Mouse (Mus musculus): ENCODE measurements around the gene Notch4.

Gene Notch4

GRCm38 (mm10) chr17:34597566-34598095, 33.6 kb downstream of the Notch4 start, which contains the start of gene Ager:
Gene Ager (plus strand): TSS chr17:34597862.
- peak; percentile 64 for DNase-seq

- DNase-seq: no peak
Observed at GRCm38 (mm10) chr17:34599891-34600290, 35.8 kb downstream of the Notch4 start.

- DNase-seq: no peak
Observed at GRCm38 (mm10) chr17:34601796-34602195, 37.7 kb downstream of the Notch4 start.

- peak; percentile 100 for DNase-seq
Observed at GRCm38 (mm10) chr17:34603375-34604060, 39.5 kb downstream of the Notch4 start, which contains the start of gene Rnf5. Gene Rnf5 (minus strand): TSS chr17:34603690.

- peak; percentile 99 for DNase-seq
Observed at GRCm38 (mm10) chr17:34604061-34604508, 40.0 kb downstream of the Notch4 start, which contains the start of gene Agpat1. Gene Agpat1 (plus strand): TSS chr17:34604262.

- DNase-seq: peak; percentile 66
Observed at GRCm38 (mm10) chr17:34604511-34605237, 40.6 kb downstream of the Notch4 start.

GRCm38 (mm10) chr17:34605609-34606008, 41.5 kb downstream of the Notch4 start:
- DNase-seq: peak; percentile 98

- no peak for DNase-seq
Observed at GRCm38 (mm10) chr17:34606186-34607039, 42.3 kb downstream of the Notch4 start.

- no peak for DNase-seq
Observed at GRCm38 (mm10) chr17:34607997-34608396, 43.9 kb downstream of the Notch4 start.

- no peak for DNase-seq
Observed at GRCm38 (mm10) chr17:34611050-34611449, 47.0 kb downstream of the Notch4 start.

GRCm38 (mm10) chr17:34613054-34613645, 49.1 kb downstream of the Notch4 start:
- no peak for DNase-seq

GRCm38 (mm10) chr17:34613830-34614229, 49.8 kb downstream of the Notch4 start:
- DNase-seq: no peak

- DNase-seq: no peak
Observed at GRCm38 (mm10) chr17:34615871-34616270, 51.8 kb downstream of the Notch4 start, which contains the start of gene Egfl8. Gene Egfl8 (minus strand): TSS chr17:34615971.

GRCm38 (mm10) chr17:34618999-34619398, 54.9 kb downstream of the Notch4 start:
- peak; percentile 87 for DNase-seq

- no peak for DNase-seq
Observed at GRCm38 (mm10) chr17:34621006-34621405, 56.9 kb downstream of the Notch4 start.

GRCm38 (mm10) chr17:34623161-34623560, 59.1 kb downstream of the Notch4 start:
- no peak for DNase-seq

- DNase-seq: no peak
Observed at GRCm38 (mm10) chr17:34624981-34625380, 60.9 kb downstream of the Notch4 start.

GRCm38 (mm10) chr17:34626062-34626772, 62.1 kb downstream of the Notch4 start:
- DNase-seq: no peak

GRCm38 (mm10) chr17:34626773-34627092, 62.7 kb downstream of the Notch4 start:
- no peak for DNase-seq

- DNase-seq: peak; percentile 84
Observed at GRCm38 (mm10) chr17:34627093-34627942, 63.2 kb downstream of the Notch4 start.
